Mouse (Mus musculus) small intestine, adult 2 months (tissue): ENCODE results near the gene Vmn1r223.

Experiments used
- CTCF ChIP-seq: fragments of 200-500 bp; IDR thresholded peaks from 2 replicates; pipeline ENCODE4 v1.5.1; 2012; ENCODE audit warnings: low read depth, mild to moderate bottlenecking, control low read depth, inconsistent platforms, low read length, moderate library complexity, mixed read lengths; ENCODE audit not compliant: insufficient replicate concordance, insufficient read length; ENCODE audit errors: extremely low read depth
- POLR2A ChIP-seq: fragments of 200-500 bp; IDR thresholded peaks from 2 replicates; pipeline ENCODE4 v1.6.1; 2012; ENCODE audit warnings: low read depth, mild to moderate bottlenecking, control low read depth, inconsistent platforms, low read length, moderate library complexity

- TF ChIP-seq CTCF = no peak
- TF ChIP-seq POLR2A = no peak
These were observed 39.2 kb downstream of the Vmn1r223 start for GRCm38 (mm10) chr13:23285921-23286720.
